Mouse (Mus musculus) small intestine, adult 2 months (tissue): ENCODE data around the gene Stac.

Experiments used
- CTCF ChIP-seq: fragments of 200-500 bp; IDR thresholded peaks from 2 replicates; pipeline ENCODE4 v1.5.1; 2012; ENCODE audit warnings: low read depth, mild to moderate bottlenecking, control low read depth, inconsistent platforms, low read length, moderate library complexity, mixed read lengths; ENCODE audit not compliant: insufficient replicate concordance, insufficient read length; ENCODE audit errors: extremely low read depth
- POLR2A ChIP-seq: fragments of 200-500 bp; IDR thresholded peaks from 2 replicates; pipeline ENCODE4 v1.6.1; 2012; ENCODE audit warnings: low read depth, mild to moderate bottlenecking, control low read depth, inconsistent platforms, low read length, moderate library complexity

- TF ChIP-seq CTCF (no peak), POLR2A (no peak)
These were observed 118.5 kb downstream of the Stac start for GRCm38 (mm10) chr9:111571619-111572018.
